Mouse (Mus musculus): Measurements from ENCODE around the gene Gfra1. TPM values are rescaled to one million over a fixed set of nuclear protein-coding genes. Genes with fewer than 3 reads are reported as not detected.

Gene Gfra1
- total RNA-seq (2023), result 0.76 TPM

DNA sequence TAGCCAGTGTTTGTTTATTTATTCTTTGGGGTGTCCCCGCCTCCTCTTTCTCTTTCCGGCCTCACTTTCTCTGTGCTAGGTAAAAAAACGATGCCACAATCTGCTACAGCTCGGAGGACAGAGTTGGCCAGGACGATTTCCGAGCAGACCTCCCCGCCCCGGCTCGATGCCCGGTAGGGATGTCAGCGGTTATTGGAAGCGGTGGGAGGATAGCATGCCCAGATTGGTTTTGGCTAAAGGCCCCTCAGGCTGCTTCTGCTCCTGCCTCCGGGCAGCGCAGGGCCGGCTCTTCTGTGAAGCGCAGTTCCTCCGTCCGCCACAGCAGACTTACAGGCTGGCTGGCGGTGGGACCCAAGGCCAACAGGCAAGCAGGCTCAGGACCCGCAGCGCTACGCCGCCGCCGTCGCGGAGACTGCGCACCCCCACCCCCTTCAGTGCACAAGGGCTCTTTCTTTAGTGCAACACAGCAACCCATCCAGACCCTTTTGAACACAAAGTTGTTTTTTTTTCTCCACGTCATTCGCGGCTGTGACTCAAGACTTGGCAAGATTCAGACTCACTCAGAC is at the start of gene Gfra1:
Gfra1 (minus strand) TSS at position 414 of the 566 bp plus-strand sequence.

Other genes starting within 250 kb of the Gfra1 start
- not detected for gene Ccdc172, start 56.1 kb upstream of the Gfra1 start, total RNA-seq (2023)
- gene Pnlip, start 196.6 kb upstream of the Gfra1 start, total RNA-seq (2023), result 1.5 TPM